Comparison of ENCODE assay signal across 11 mouse cellular contexts in the genomic region with DNA sequence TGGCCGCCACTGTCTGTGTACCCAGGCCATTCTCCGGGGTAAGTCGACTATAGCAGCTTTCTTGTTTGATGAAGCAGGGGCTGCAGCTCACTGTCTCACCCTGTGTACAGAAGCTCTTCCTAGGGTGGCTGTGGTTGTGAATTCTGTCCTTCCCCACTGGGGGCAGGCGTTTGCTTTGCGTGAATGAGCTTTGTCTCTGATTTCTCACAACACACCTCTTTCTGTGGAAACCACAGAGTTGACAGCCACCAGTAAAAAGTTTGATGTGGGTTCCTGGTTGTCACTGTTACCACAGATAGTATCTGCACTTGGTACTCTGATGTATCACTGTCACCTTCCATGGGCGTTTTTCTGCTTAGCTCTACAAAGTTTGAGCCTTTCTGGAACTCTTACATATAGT. TPM values are rescaled to one million over a fixed set of nuclear protein-coding genes. Genes with fewer than 3 reads are reported as not detected.
DNase-seq lines count a peak whose midpoint lies in the region; ATAC-seq and TF ChIP-seq lines count a peak whose summit lies in the region.
"Had no signal": no experiment of that assay in that cellular context is flagged by ENCODE, and none has a peak within 500 bp of the region (broad histone marks: within the 10 kb centered on the region; RNA-seq: fewer than 3 reads in every experiment).

No protein-coding gene starts in this region.

- H3K4me3 ChIP-seq in forebrain, postnatal 0 days (ENCODE audit: low read depth, low read length), result no peak overlapping the region
- no peak overlapping the region for H3K4me3 ChIP-seq in forebrain, embryonic 15.5 days
- H3K4me3 ChIP-seq in midbrain, embryonic 14.5 days (replicated peaks; ENCODE audit: low read depth, low read length), result no peak overlapping the region
- no peak overlapping the region for H3K4me3 ChIP-seq in midbrain, embryonic 15.5 days
- no peak overlapping the region for H3K4me3 ChIP-seq in forebrain, embryonic 13.5 days
- H3K4me3 ChIP-seq: liver, embryonic 13.5 days; neural tube, embryonic 13.5 days had no signal

- DNase-seq in forebrain, postnatal 0 days, result no peak
- DNase-seq in midbrain, embryonic 14.5 days, result peak; percentile 21
- DNase-seq in induced T-regulatory cell, adult 2 months (ENCODE audit: low read depth), result peak; percentile 91
- DNase-seq in thymus, postnatal 36 days, result peak; percentile 53 to 58
- DNase-seq in gastrocnemius, adult 8-10 months (ENCODE audit: low spot score in 2 of 2), result no peak
- DNase-seq: liver, embryonic 13.5 days had no signal

- WGBS in forebrain, postnatal 0 days, result 69% methylated on average over 6 of the region's 6 CpGs
- 69% methylated on average over 6 of the region's 6 CpGs for WGBS in forebrain, embryonic 15.5 days
- WGBS in midbrain, embryonic 14.5 days, result 57% methylated on average over 6 of the region's 6 CpGs
- 66% methylated on average over 6 of the region's 6 CpGs for WGBS in midbrain, embryonic 15.5 days
- WGBS in forebrain, embryonic 13.5 days, result 57% methylated on average over 6 of the region's 6 CpGs

- no peak for ATAC-seq in forebrain, postnatal 0 days
- no peak for ATAC-seq in forebrain, embryonic 15.5 days (replicated peaks)
- ATAC-seq in midbrain, embryonic 14.5 days (ENCODE audit: low FRiP score, low TSS enrichment), result no peak
- no peak for ATAC-seq in midbrain, embryonic 15.5 days (replicated peaks)
- ATAC-seq in forebrain, embryonic 13.5 days, result no peak

- H3K9me3 ChIP-seq in forebrain, postnatal 0 days (ENCODE audit: low read length), result no peaks in the 10 kb centered on the region
- H3K9me3 ChIP-seq in forebrain, embryonic 15.5 days, result no peaks in the 10 kb centered on the region
- H3K9me3 ChIP-seq in midbrain, embryonic 14.5 days (ENCODE audit: control insufficient read depth, low read length), result no peaks in the 10 kb centered on the region
- H3K9me3 ChIP-seq in midbrain, embryonic 15.5 days, result no peaks in the 10 kb centered on the region
- no peaks in the 10 kb centered on the region for H3K9me3 ChIP-seq in forebrain, embryonic 13.5 days (replicated peaks)
- H3K9me3 ChIP-seq: liver, embryonic 13.5 days; neural tube, embryonic 13.5 days had no signal

- H3K4me2 ChIP-seq in forebrain, postnatal 0 days (ENCODE audit: low read depth), result no peak overlapping the region
- H3K4me2 ChIP-seq in forebrain, embryonic 15.5 days (replicated peaks), result no peak overlapping the region
- H3K4me2 ChIP-seq in midbrain, embryonic 14.5 days (ENCODE audit: low read length), result no peak overlapping the region
- no peak overlapping the region for H3K4me2 ChIP-seq in midbrain, embryonic 15.5 days
- no peak overlapping the region for H3K4me2 ChIP-seq in forebrain, embryonic 13.5 days
- H3K4me2 ChIP-seq: liver, embryonic 13.5 days; neural tube, embryonic 13.5 days had no signal

- TF ChIP-seq CTCF in forebrain, postnatal 0 days (IDR thresholded peaks at IDR 0.05; ENCODE audit: low read depth), result peak; percentile 38

- H3K4me1 ChIP-seq in forebrain, postnatal 0 days (ENCODE audit: insufficient read depth), result peaks cover 5% of the 10 kb centered on the region; the same call in 1 of the 2 replicates
- peaks cover 7% of the 10 kb centered on the region for H3K4me1 ChIP-seq in forebrain, embryonic 15.5 days
- peaks cover 6% of the 10 kb centered on the region for H3K4me1 ChIP-seq in midbrain, embryonic 14.5 days (ENCODE audit: control insufficient read depth, insufficient read depth, low read length)
- H3K4me1 ChIP-seq in midbrain, embryonic 15.5 days, result peaks cover 10% of the 10 kb centered on the region
- H3K4me1 ChIP-seq in forebrain, embryonic 13.5 days, result peaks cover 11% of the 10 kb centered on the region

- no peak overlapping the region for H3K9ac ChIP-seq in forebrain, postnatal 0 days
- no peak overlapping the region for H3K9ac ChIP-seq in forebrain, embryonic 15.5 days (replicated peaks)
- H3K9ac ChIP-seq in midbrain, embryonic 14.5 days (replicated peaks; ENCODE audit: low read length), result no peak overlapping the region
- no peak overlapping the region for H3K9ac ChIP-seq in midbrain, embryonic 15.5 days
- H3K9ac ChIP-seq in forebrain, embryonic 13.5 days, result no peak overlapping the region
- H3K9ac ChIP-seq: liver, embryonic 13.5 days; neural tube, embryonic 13.5 days had no signal

- H3K27ac ChIP-seq in forebrain, postnatal 0 days (ENCODE audit: low read depth, low read length), result no peak overlapping the region
- no peak overlapping the region for H3K27ac ChIP-seq in forebrain, embryonic 15.5 days (replicated peaks)
- H3K27ac ChIP-seq in midbrain, embryonic 14.5 days (replicated peaks; ENCODE audit: low read depth, low read length), result no peak overlapping the region
- H3K27ac ChIP-seq in midbrain, embryonic 15.5 days, result no peak overlapping the region
- no peak overlapping the region for H3K27ac ChIP-seq in forebrain, embryonic 13.5 days
- H3K27ac ChIP-seq: liver, embryonic 13.5 days; neural tube, embryonic 13.5 days had no signal

- no peaks in the 10 kb centered on the region for H3K36me3 ChIP-seq in forebrain, postnatal 0 days (ENCODE audit: insufficient read depth)
- no peaks in the 10 kb centered on the region for H3K36me3 ChIP-seq in forebrain, embryonic 15.5 days
- H3K36me3 ChIP-seq in midbrain, embryonic 14.5 days (ENCODE audit: control insufficient read depth, insufficient read depth, low read length), result no peaks in the 10 kb centered on the region
- H3K36me3 ChIP-seq in midbrain, embryonic 15.5 days (replicated peaks), result no peaks in the 10 kb centered on the region
- no peaks in the 10 kb centered on the region for H3K36me3 ChIP-seq in forebrain, embryonic 13.5 days (ENCODE audit: poor library complexity, severe bottlenecking)
- H3K36me3 ChIP-seq: liver, embryonic 13.5 days; neural tube, embryonic 13.5 days had no signal

- no peaks in the 10 kb centered on the region for H3K27me3 ChIP-seq in forebrain, postnatal 0 days (ENCODE audit: insufficient read depth, low read length)
- no peaks in the 10 kb centered on the region for H3K27me3 ChIP-seq in forebrain, embryonic 15.5 days
- no peaks in the 10 kb centered on the region for H3K27me3 ChIP-seq in midbrain, embryonic 14.5 days (ENCODE audit: control insufficient read depth, insufficient read depth, low read length)
- H3K27me3 ChIP-seq in midbrain, embryonic 15.5 days (replicated peaks), result no peaks in the 10 kb centered on the region
- H3K27me3 ChIP-seq in forebrain, embryonic 13.5 days, result no peaks in the 10 kb centered on the region
- H3K27me3 ChIP-seq: neural tube, embryonic 13.5 days had no signal

RNA-seq across cellular contexts. Expression of a gene that starts 4.0 kb away (rescaled TPM):
- 9.1 and 19.2 TPM in 2 replicates for total RNA-seq in forebrain, postnatal 0 days (2014; rRNA removed)
- 23.1 and 24.8 TPM in 2 replicates for polyA plus RNA-seq in forebrain, postnatal 0 days (2015; fragmentation: Nextera tagmentation; extraction: Ambion mirVana)
- polyA plus RNA-seq in forebrain, embryonic 15.5 days (2015; fragmentation: Nextera tagmentation; extraction: Ambion mirVana), result 21.7 and 25.4 TPM in 2 replicates
- polyA plus RNA-seq in midbrain, embryonic 14.5 days (2014; fragmentation: Nextera tagmentation; extraction: Ambion mirVana), result 19.7 and 33.6 TPM in 2 replicates
- polyA plus RNA-seq in midbrain, embryonic 15.5 days (2015; fragmentation: Nextera tagmentation; extraction: Ambion mirVana), result 32.9 and 37.0 TPM in 2 replicates
- polyA plus RNA-seq in forebrain, embryonic 13.5 days (2015; fragmentation: Nextera tagmentation; extraction: Ambion mirVana), result 22.3 and 25.6 TPM in 2 replicates
- 10 to 100 TPM; 22.0 to 55.1 (median 36.1) TPM for total RNA-seq in gastrocnemius, adult 8-10 months (2022)

RNA-seq across cellular contexts. Expression of a gene that starts 19.4 kb away (rescaled TPM):
- 14.8 and 15.1 TPM in 2 replicates for total RNA-seq in forebrain, postnatal 0 days (2014; rRNA removed)
- polyA plus RNA-seq in forebrain, postnatal 0 days (2015; fragmentation: Nextera tagmentation; extraction: Ambion mirVana), result 14.9 and 18.1 TPM in 2 replicates
- 20.4 and 20.9 TPM in 2 replicates for polyA plus RNA-seq in forebrain, embryonic 15.5 days (2015; fragmentation: Nextera tagmentation; extraction: Ambion mirVana)
- polyA plus RNA-seq in midbrain, embryonic 14.5 days (2014; fragmentation: Nextera tagmentation; extraction: Ambion mirVana), result 11.7 and 19.5 TPM in 2 replicates
- polyA plus RNA-seq in midbrain, embryonic 15.5 days (2015; fragmentation: Nextera tagmentation; extraction: Ambion mirVana), result 21.6 and 25.7 TPM in 2 replicates
- polyA plus RNA-seq in forebrain, embryonic 13.5 days (2015; fragmentation: Nextera tagmentation; extraction: Ambion mirVana), result 19.1 and 21.1 TPM in 2 replicates
- total RNA-seq in gastrocnemius, adult 8-10 months (2022), result 1 to 10 TPM; 1.5 to 3.5 (median 2.3) TPM

RNA-seq across cellular contexts. Expression of a gene that starts 35.8 kb away (rescaled TPM):
- 2.2 and 3.0 TPM in 2 replicates for total RNA-seq in forebrain, postnatal 0 days (2014; rRNA removed)
- polyA plus RNA-seq in forebrain, postnatal 0 days (2015; fragmentation: Nextera tagmentation; extraction: Ambion mirVana), result 2.2 and 2.6 TPM in 2 replicates
- 5.6 TPM in 2 replicates for polyA plus RNA-seq in forebrain, embryonic 15.5 days (2015; fragmentation: Nextera tagmentation; extraction: Ambion mirVana)
- polyA plus RNA-seq in midbrain, embryonic 14.5 days (2014; fragmentation: Nextera tagmentation; extraction: Ambion mirVana), result 2.0 and 3.3 TPM in 2 replicates
- polyA plus RNA-seq in midbrain, embryonic 15.5 days (2015; fragmentation: Nextera tagmentation; extraction: Ambion mirVana), result 3.6 and 4.6 TPM in 2 replicates
- polyA plus RNA-seq in forebrain, embryonic 13.5 days (2015; fragmentation: Nextera tagmentation; extraction: Ambion mirVana), result 6.1 and 7.5 TPM in 2 replicates
- total RNA-seq in gastrocnemius, adult 8-10 months (2022), result under 1 TPM in 1 of 4 experiments, not detected in 3; 0.60 TPM

RNA-seq across cellular contexts. Expression of a gene that starts 43.2 kb away (rescaled TPM):
- 0.29 TPM in 1 of 2 replicates, not detected in the other for total RNA-seq in forebrain, postnatal 0 days (2014; rRNA removed)
- 0.17 TPM in 1 of 2 replicates, not detected in the other for polyA plus RNA-seq in forebrain, postnatal 0 days (2015; fragmentation: Nextera tagmentation; extraction: Ambion mirVana)
- 0.14 TPM in 1 of 2 replicates, not detected in the other for polyA plus RNA-seq in forebrain, embryonic 15.5 days (2015; fragmentation: Nextera tagmentation; extraction: Ambion mirVana)
- polyA plus RNA-seq in midbrain, embryonic 14.5 days (2014; fragmentation: Nextera tagmentation; extraction: Ambion mirVana), result not detected in 2 replicates
- not detected in 2 replicates for polyA plus RNA-seq in midbrain, embryonic 15.5 days (2015; fragmentation: Nextera tagmentation; extraction: Ambion mirVana)
- polyA plus RNA-seq in forebrain, embryonic 13.5 days (2015; fragmentation: Nextera tagmentation; extraction: Ambion mirVana), result 0.09 TPM in 1 of 2 replicates, not detected in the other
- 10 to 100 TPM; 46.3 to 63.9 (median 59.0) TPM for total RNA-seq in gastrocnemius, adult 8-10 months (2022)
- polyA plus RNA-seq: large intestine, adult 2 months; neural tube, embryonic 13.5 days had no signal

RNA-seq across cellular contexts. Expression of a gene that starts 45.4 kb away (rescaled TPM):
- total RNA-seq in forebrain, postnatal 0 days (2014; rRNA removed), result 14.8 and 15.0 TPM in 2 replicates
- polyA plus RNA-seq in forebrain, postnatal 0 days (2015; fragmentation: Nextera tagmentation; extraction: Ambion mirVana), result 7.4 and 9.3 TPM in 2 replicates
- polyA plus RNA-seq in forebrain, embryonic 15.5 days (2015; fragmentation: Nextera tagmentation; extraction: Ambion mirVana), result 20.7 and 21.2 TPM in 2 replicates
- 23.5 and 24.7 TPM in 2 replicates for polyA plus RNA-seq in midbrain, embryonic 14.5 days (2014; fragmentation: Nextera tagmentation; extraction: Ambion mirVana)
- 27.5 and 28.0 TPM in 2 replicates for polyA plus RNA-seq in midbrain, embryonic 15.5 days (2015; fragmentation: Nextera tagmentation; extraction: Ambion mirVana)
- 18.2 and 19.5 TPM in 2 replicates for polyA plus RNA-seq in forebrain, embryonic 13.5 days (2015; fragmentation: Nextera tagmentation; extraction: Ambion mirVana)
- under 1 TPM in 3 of 4 experiments, not detected in 1; 0.34 to 0.54 (median 0.54) TPM for total RNA-seq in gastrocnemius, adult 8-10 months (2022)

Comparison
In these comparisons a context has a peak if more than half of its experiments do, and no peak if none do; other contexts are left out.
1. DNase-seq: peak in midbrain, embryonic 14.5 days (single experiment), induced T-regulatory cell, adult 2 months (single experiment) and thymus, postnatal 36 days (2 of 2); none in forebrain, postnatal 0 days (single experiment) and gastrocnemius, adult 8-10 months (0 of 2).